Mouse (Mus musculus): ENCODE results near the gene Neo1.
A peak's percentile ranks its signal among the peaks of the same experiment; 100 is the strongest.

Gene Neo1

GRCm38 (mm10) chr9:58854931-58855330, 181.3 kb downstream of the Neo1 start:
- no peak for DNase-seq

GRCm38 (mm10) chr9:58849576-58850315, 186.5 kb downstream of the Neo1 start:
- DNase-seq, result no peak

- DNase-seq, result no peak
These were observed 188.6 kb downstream of the Neo1 start for GRCm38 (mm10) chr9:58847676-58848075.

- no peak for DNase-seq
These were observed 189.2 kb downstream of the Neo1 start for GRCm38 (mm10) chr9:58847008-58847407.

- no peak for DNase-seq
These were observed 191.6 kb downstream of the Neo1 start for GRCm38 (mm10) chr9:58844597-58844996.

GRCm38 (mm10) chr9:58841655-58842054, 194.6 kb downstream of the Neo1 start:
- peak; percentile 8 for DNase-seq

- DNase-seq, result peak; percentile 11
These were observed 197.7 kb downstream of the Neo1 start for GRCm38 (mm10) chr9:58838504-58838903.

GRCm38 (mm10) chr9:58837174-58837573, 199.1 kb downstream of the Neo1 start:
- DNase-seq, result no peak

- no peak for DNase-seq
These were observed 203.3 kb downstream of the Neo1 start for GRCm38 (mm10) chr9:58832939-58833338.

- DNase-seq, result no peak
These were observed 206.6 kb downstream of the Neo1 start for GRCm38 (mm10) chr9:58829627-58830026.

Measured in cerebellum, adult 11 months (tissue).